Mouse (Mus musculus) kidney, adult 18-20 months (tissue): ENCODE measurements around the gene Bco2.

Experiments used
- DNase-seq: peaks from one replicate; pipeline ENCODE4 v3.0.0; 2021

The Bco2 gene

GRCm38 (mm10) chr9:50502949-50503348, 52.0 kb downstream of the Bco2 start:
- DNase-seq: no peak

GRCm38 (mm10) chr9:50500974-50501501, 53.9 kb downstream of the Bco2 start:
- no peak for DNase-seq

- no peak for DNase-seq
Observed at GRCm38 (mm10) chr9:50500467-50500973, 54.5 kb downstream of the Bco2 start.

- DNase-seq: no peak
Observed at GRCm38 (mm10) chr9:50499781-50500180, 55.2 kb downstream of the Bco2 start.

GRCm38 (mm10) chr9:50498815-50499214, 56.2 kb downstream of the Bco2 start:
- no peak for DNase-seq

GRCm38 (mm10) chr9:50497536-50497935, 57.4 kb downstream of the Bco2 start:
- DNase-seq: no peak

- DNase-seq: no peak
Observed at GRCm38 (mm10) chr9:50497076-50497475, 57.9 kb downstream of the Bco2 start.

- DNase-seq: no peak
Observed at GRCm38 (mm10) chr9:50496546-50496945, 58.4 kb downstream of the Bco2 start.

- no peak for DNase-seq
Observed at GRCm38 (mm10) chr9:50496151-50496505, 58.9 kb downstream of the Bco2 start.

- DNase-seq: no peak
Observed at GRCm38 (mm10) chr9:50495405-50496150, 59.4 kb downstream of the Bco2 start.

- peak; percentile 40 for DNase-seq
Observed at GRCm38 (mm10) chr9:50494311-50494710, 60.7 kb downstream of the Bco2 start, which contains the start of gene Plet1. TSS of gene Plet1 (plus strand) at chr9:50494525.

- no peak for DNase-seq
Observed at GRCm38 (mm10) chr9:50493777-50494176, 61.2 kb downstream of the Bco2 start.

- DNase-seq: no peak
Observed at GRCm38 (mm10) chr9:50491531-50492045, 63.4 kb downstream of the Bco2 start.

- no peak for DNase-seq
Observed at GRCm38 (mm10) chr9:50490836-50491235, 64.1 kb downstream of the Bco2 start.

- no peak for DNase-seq
Observed at GRCm38 (mm10) chr9:50485521-50485920, 69.5 kb downstream of the Bco2 start.
